Mouse (Mus musculus) limb, embryonic 15.5 days (tissue): ENCODE results near the gene Pde1a. TPM values are rescaled to one million over a fixed set of nuclear protein-coding genes. Genes with fewer than 3 reads are reported as not detected.

Experiments
- ATAC-seq: fragments of 200-750 bp; cut with Nextera tagmentation; 2 replicates; pipeline ENCODE4 v1.8.0; 2017; ENCODE audit warnings: low read depth, moderate TSS enrichment; ENCODE audit not compliant: insufficient number of reproducible peaks, low FRiP score, low TSS enrichment
- H3K27ac ChIP-seq: fragments of 300-500 bp; sonication (generic); 2 replicates; pipeline ENCODE4 v1.5.1; 2015; ENCODE audit warnings: moderate library complexity, mild to moderate bottlenecking, inconsistent platforms
- H3K27me3 ChIP-seq: fragments of 300-500 bp; sonication (generic); 2 replicates; pipeline ENCODE4 v1.6.1; 2015; ENCODE audit warnings: inconsistent platforms
- H3K36me3 ChIP-seq: fragments of 300-500 bp; sonication (generic); 2 replicates; pipeline ENCODE4 v1.6.1; 2015; ENCODE audit warnings: inconsistent platforms
- H3K4me1 ChIP-seq: fragments of 300-500 bp; sonication (generic); 2 replicates; pipeline ENCODE4 v1.6.1; 2015; ENCODE audit warnings: inconsistent platforms
- H3K4me2 ChIP-seq: fragments of 300-500 bp; sonication (generic); 2 replicates; pipeline ENCODE4 v1.6.1; 2015; ENCODE audit warnings: mild to moderate bottlenecking, inconsistent platforms
- H3K4me3 ChIP-seq: fragments of 300-500 bp; sonication (generic); 2 replicates; pipeline ENCODE4 v1.5.1; 2015; ENCODE audit warnings: mild to moderate bottlenecking, inconsistent platforms
- H3K9ac ChIP-seq: fragments of 300-500 bp; sonication (generic); 2 replicates; pipeline ENCODE4 v1.6.1; 2015; ENCODE audit warnings: inconsistent platforms
- H3K9me3 ChIP-seq: fragments of 300-500 bp; sonication (generic); 2 replicates; pipeline ENCODE4 v1.6.1; 2016; ENCODE audit warnings: inconsistent platforms
- WGBS: fragments of 180-500 bp; shearing (Covaris S2); methylation state at CpG from one replicate; pipeline ENCODE4 v1.1.7; 2015; 5-methylcytosine and 5-hydroxymethylcytosine counted together
- polyA plus RNA-seq: library from polyadenylated mRNA; unstranded; fragments of >200 nt; fragmentation: Nextera tagmentation; extraction: Ambion mirVana; gene quantifications from 2 replicates; pipeline ENCODE4 v1.2.1, GENCODE M21; 2015

Pde1a gene
- polyA plus RNA-seq, 1 experiment from 2014 or later, result 4.9 TPM

DNA sequence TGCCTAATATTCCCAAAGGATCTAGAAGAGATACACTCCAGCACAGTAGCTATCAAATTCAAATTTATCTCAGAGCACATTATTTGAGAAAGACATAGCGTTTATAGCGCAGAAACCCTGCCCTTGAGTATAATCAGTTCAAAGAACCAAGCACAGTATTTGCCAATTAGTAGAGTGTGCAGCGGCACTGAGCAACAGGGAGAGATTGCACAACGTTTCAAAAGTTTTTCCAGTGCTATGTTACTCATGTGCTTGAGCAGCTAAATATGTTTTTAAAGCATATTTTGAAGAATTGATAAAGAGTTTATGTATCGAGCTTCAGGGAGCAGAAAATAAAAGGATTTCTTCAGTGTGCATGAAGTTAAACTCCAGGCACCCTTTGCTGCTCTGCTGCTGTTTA, 91.3 kb downstream of the Pde1a start:
- H3K27ac ChIP-seq, result no peak overlapping the region
- no peaks in the 10 kb centered on the region for H3K27me3 ChIP-seq
- no peak for ATAC-seq
- H3K4me1 ChIP-seq, result peaks cover 5% of the 10 kb centered on the region; the same call in 1 of the 2 replicates
- H3K9ac ChIP-seq, result no peak overlapping the region
- no peaks in the 10 kb centered on the region for H3K36me3 ChIP-seq
- H3K4me3 ChIP-seq, result peak overlapping the region; percentile 15; the same call in 1 of the 2 replicates
- H3K4me2 ChIP-seq, result peak overlapping the region; percentile 28
- no peaks in the 10 kb centered on the region for H3K9me3 ChIP-seq
- WGBS, result 42% methylated on average over 5 of the region's 5 CpGs

DNA sequence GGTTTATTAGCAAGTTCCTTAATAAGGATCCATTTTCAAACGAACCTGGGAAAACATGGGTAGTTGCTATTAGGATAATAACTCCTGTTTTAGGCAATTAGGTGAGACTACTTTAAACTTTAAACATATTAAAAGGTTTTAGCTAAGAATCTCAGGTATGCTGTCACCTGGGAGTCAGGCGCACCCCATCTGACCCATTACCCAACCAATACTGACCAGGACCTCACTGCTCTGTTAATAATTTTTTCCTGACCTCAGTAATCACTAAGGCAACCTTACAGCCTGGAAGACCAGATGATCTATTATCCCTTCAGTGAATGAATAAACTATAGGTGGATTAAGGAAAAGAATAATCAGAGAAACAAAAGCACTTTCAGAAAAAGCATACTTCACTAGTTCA, 100.2 kb downstream of the Pde1a start:
- 60% methylated on average over 2 of the region's 2 CpGs for WGBS
- H3K27me3 ChIP-seq, result no peaks in the 10 kb centered on the region
- H3K4me3 ChIP-seq, result no peak overlapping the region
- ATAC-seq, result no peak
- H3K4me1 ChIP-seq, result no peaks in the 10 kb centered on the region
- no peak overlapping the region for H3K4me2 ChIP-seq
- H3K36me3 ChIP-seq, result no peaks in the 10 kb centered on the region
- no peak overlapping the region for H3K27ac ChIP-seq
- no peak overlapping the region for H3K9ac ChIP-seq
- H3K9me3 ChIP-seq, result no peaks in the 10 kb centered on the region

DNA sequence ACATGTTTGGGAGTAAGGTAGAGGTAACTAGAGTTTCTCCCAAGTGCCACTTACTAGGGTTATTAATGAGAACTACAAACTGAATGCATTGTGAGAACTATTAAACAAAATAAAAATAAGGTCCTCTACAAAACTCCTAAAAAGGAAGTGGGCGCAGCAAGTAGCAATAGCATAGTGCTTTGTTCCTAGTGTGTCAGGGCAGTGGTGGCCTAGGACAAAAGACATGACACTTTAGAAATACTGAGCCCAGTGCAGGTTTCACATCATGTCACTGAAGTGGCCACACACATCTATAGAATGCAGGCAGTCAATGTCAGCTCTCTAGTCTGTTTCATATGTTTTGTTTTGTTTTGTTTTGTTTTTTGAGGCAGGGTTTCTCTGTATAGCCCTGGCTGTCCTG, 103.2 kb downstream of the Pde1a start:
- no peak overlapping the region for H3K27ac ChIP-seq
- 100% methylated on average over 1 of the region's 1 CpGs for WGBS
- H3K9me3 ChIP-seq, result no peaks in the 10 kb centered on the region
- no peak overlapping the region for H3K4me3 ChIP-seq
- H3K4me2 ChIP-seq, result no peak overlapping the region
- ATAC-seq, result no peak
- no peaks in the 10 kb centered on the region for H3K4me1 ChIP-seq
- no peaks in the 10 kb centered on the region for H3K36me3 ChIP-seq
- no peaks in the 10 kb centered on the region for H3K27me3 ChIP-seq
- H3K9ac ChIP-seq, result no peak overlapping the region

DNA sequence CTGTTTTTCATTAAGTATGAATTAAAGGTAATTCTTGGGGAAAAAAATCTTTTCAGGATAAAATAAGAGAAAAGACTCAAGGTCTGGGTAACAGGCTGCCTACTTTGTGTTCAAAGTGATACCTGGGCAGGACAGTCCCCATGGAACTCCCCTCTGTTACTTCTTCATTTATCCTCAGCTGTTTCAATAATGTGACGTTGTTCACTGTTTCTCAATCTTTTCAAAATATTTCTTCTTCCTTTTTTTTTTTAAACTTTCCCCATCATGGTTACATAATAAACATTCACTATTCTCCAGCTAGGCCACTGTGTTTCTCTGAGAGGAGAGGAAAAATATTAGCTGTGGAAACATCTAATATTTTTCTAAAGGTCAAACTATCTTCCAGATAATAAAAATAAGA, 103.7 kb downstream of the Pde1a start:
- Histone ChIP-seq H3K27ac (no peak overlapping the region), H3K4me1 (no peaks in the 10 kb centered on the region), H3K4me3 (no peak overlapping the region), H3K27me3 (no peaks in the 10 kb centered on the region), H3K4me2 (no peak overlapping the region), H3K9ac (no peak overlapping the region), H3K36me3 (no peaks in the 10 kb centered on the region), H3K9me3 (no peaks in the 10 kb centered on the region)
- 87% methylated on average over 1 of the region's 1 CpGs for WGBS
- no peak for ATAC-seq

DNA sequence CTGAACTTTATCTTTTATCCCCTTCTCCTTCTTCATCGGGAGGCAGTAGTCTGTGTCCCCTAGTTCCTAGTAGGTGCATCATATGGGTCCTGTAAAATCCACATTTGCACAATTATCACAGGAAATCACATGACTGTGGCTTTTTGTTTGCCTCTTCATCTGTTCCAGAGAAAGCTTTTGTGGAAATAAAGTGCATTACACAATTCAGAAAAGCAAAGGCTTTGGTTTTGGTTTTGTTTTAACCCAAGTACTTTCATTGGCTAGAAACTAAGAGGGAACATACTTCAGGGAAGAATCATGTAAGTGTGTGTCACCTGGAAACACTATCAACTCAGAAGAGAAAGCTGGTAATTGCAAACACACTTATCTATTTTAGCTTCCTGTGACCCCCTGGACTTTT, 104.2 kb downstream of the Pde1a start:
- ATAC-seq, result no peak
- Histone ChIP-seq H3K4me1 (no peaks in the 10 kb centered on the region), H3K4me2 (no peak overlapping the region), H3K27me3 (no peaks in the 10 kb centered on the region), H3K9me3 (no peaks in the 10 kb centered on the region), H3K36me3 (no peaks in the 10 kb centered on the region), H3K9ac (no peak overlapping the region), H3K27ac (no peak overlapping the region), H3K4me3 (no peak overlapping the region)
- WGBS, result 79% methylated on average over 1 of the region's 1 CpGs

DNA sequence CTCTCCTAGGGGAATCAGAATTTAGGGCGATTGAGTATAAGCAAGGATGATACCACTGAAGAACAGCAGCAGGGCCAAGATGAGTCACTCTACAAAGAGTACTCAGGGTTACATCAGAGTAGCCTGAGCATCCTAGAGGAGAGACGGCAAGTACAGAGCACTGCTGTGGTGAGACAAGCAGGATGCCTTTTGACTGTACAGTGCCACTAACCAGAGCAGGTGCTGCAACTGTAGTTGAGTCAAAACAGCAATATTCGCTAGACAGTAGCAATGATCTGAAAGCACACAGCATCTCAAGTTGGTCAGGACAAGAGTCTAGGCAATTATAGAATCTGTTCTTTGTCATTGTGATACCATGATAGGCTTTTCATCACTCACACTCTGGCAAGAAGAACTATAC, 115.1 kb downstream of the Pde1a start:
- Histone ChIP-seq H3K9me3 (no peaks in the 10 kb centered on the region), H3K4me1 (no peaks in the 10 kb centered on the region), H3K36me3 (no peaks in the 10 kb centered on the region), H3K4me3 (no peak overlapping the region), H3K4me2 (no peak overlapping the region), H3K9ac (no peak overlapping the region), H3K27me3 (no peaks in the 10 kb centered on the region), H3K27ac (no peak overlapping the region)
- WGBS, result 86% methylated on average over 3 of the region's 3 CpGs
- no peak for ATAC-seq

DNA sequence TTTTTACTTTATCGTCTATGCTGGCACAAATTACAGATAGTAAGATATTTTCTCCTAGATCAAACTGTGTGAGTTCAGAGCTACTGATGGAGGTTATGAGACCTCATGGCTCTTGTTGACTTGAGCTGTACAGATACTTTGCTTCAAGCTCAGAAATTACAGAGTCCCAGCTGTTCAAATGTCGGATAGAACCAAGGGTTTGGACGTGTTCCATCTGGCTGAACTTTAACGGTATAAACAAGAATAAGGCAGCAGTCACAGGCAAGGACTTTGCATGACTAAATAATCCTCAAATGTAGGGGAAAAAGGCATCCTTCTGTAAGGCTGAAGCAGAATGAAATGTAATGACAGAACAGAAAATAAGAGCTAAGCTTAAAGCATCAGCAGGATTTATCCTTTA, 116.2 kb downstream of the Pde1a start:
- H3K4me3 ChIP-seq, result no peak overlapping the region
- H3K4me2 ChIP-seq, result no peak overlapping the region
- H3K9ac ChIP-seq, result no peak overlapping the region
- H3K36me3 ChIP-seq, result no peaks in the 10 kb centered on the region
- H3K27ac ChIP-seq, result no peak overlapping the region
- 36% methylated on average over 4 of the region's 4 CpGs for WGBS
- H3K9me3 ChIP-seq, result no peaks in the 10 kb centered on the region
- no peaks in the 10 kb centered on the region for H3K4me1 ChIP-seq
- ATAC-seq, result no peak
- no peaks in the 10 kb centered on the region for H3K27me3 ChIP-seq

DNA sequence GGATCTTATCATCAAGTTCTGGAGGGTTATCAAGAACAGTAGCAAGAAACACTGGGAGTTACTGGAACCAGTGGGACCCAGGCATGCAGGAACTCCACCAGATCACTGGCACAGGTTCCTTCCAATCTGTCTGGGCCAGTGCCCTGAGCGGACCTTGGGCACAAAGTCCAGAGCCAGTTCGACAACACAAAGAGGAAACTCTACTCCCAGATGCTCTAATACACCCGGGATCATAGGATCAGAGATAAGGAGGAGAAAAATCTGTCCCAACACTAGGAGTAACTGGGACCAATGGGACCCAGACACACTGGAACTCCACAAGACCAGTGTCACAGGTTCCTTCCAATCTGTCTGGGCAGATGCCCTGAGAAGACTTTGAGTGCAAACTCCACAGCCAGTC, 130.1 kb downstream of the Pde1a start:
- no peak for ATAC-seq
- H3K27me3 ChIP-seq, result no peaks in the 10 kb centered on the region
- no peak overlapping the region for H3K4me2 ChIP-seq
- H3K36me3 ChIP-seq, result no peaks in the 10 kb centered on the region
- H3K27ac ChIP-seq, result no peak overlapping the region
- no peaks in the 10 kb centered on the region for H3K4me1 ChIP-seq
- 87% methylated on average over 3 of the region's 3 CpGs for WGBS
- H3K9ac ChIP-seq, result no peak overlapping the region
- no peak overlapping the region for H3K4me3 ChIP-seq
- H3K9me3 ChIP-seq, result no peaks in the 10 kb centered on the region

DNA sequence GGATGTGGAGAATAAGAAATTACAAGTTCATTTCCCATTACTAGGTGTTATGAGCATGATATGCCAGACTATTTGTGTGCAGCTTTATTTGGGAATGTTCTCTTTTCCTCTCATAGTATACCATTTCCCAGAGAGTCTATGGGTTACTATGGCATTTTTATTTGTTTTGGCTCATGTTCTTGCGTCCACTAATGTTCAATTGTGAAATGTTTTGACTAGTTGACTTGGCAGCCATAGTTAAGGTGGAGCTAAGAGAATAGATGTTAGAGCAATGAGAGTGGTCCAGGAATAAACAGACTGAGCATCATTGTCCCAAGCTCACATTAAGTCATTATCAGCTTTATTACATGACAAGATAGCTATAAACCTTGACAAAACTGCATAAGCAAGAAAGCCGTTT, 130.8 kb downstream of the Pde1a start:
- Histone ChIP-seq H3K4me1 (no peaks in the 10 kb centered on the region), H3K9me3 (no peaks in the 10 kb centered on the region), H3K4me2 (no peak overlapping the region), H3K9ac (no peak overlapping the region), H3K27me3 (no peaks in the 10 kb centered on the region), H3K27ac (no peak overlapping the region), H3K36me3 (no peaks in the 10 kb centered on the region), H3K4me3 (no peak overlapping the region)
- no peak for ATAC-seq
- WGBS, result 74% methylated on average over 2 of the region's 2 CpGs

DNA sequence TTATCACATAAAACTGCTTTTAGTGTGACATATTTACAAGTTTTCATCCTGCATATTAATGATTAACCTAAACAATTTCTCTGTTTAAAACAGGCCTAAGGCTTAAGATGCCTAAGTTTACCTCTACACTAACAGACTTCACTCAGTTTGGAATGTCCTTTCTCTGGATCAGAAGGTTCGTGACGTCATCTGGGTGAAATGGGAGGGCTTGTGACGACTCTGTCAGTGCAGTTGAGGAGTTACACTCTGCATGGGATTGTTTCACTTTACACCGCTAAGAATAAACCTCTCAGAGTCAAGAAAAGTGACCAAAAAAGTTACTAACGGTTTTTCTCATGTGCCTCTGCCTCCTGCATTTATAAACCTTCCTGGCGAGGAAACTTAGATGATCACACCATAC, 137.6 kb downstream of the Pde1a start:
- no peaks in the 10 kb centered on the region for H3K36me3 ChIP-seq
- H3K4me2 ChIP-seq, result no peak overlapping the region
- no peak overlapping the region for H3K27ac ChIP-seq
- WGBS, result 61% methylated on average over 6 of the region's 6 CpGs
- no peak overlapping the region for H3K4me3 ChIP-seq
- H3K9ac ChIP-seq, result no peak overlapping the region
- no peaks in the 10 kb centered on the region for H3K27me3 ChIP-seq
- H3K9me3 ChIP-seq, result no peaks in the 10 kb centered on the region
- no peak for ATAC-seq
- H3K4me1 ChIP-seq, result no peaks in the 10 kb centered on the region

DNA sequence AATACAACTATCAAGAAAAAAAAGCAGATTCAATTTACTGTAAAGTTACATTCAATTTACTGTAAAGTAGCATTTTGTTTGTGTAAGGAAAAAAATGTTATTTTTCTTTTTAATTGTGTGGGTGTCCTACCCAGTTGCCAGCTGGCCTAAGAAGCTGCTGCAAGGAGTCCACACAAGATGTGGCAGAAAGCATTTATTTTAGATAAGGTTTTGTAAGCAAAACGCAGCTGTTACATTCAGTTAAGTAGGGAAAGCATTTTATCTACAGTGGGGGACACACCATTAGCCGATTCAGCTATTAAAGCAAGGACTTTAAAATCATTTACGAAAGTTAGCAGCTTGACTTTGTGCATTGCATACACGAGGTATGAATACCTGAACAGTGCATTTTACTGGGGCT, 145.5 kb downstream of the Pde1a start:
- WGBS, result 59% methylated on average over 4 of the region's 4 CpGs

DNA sequence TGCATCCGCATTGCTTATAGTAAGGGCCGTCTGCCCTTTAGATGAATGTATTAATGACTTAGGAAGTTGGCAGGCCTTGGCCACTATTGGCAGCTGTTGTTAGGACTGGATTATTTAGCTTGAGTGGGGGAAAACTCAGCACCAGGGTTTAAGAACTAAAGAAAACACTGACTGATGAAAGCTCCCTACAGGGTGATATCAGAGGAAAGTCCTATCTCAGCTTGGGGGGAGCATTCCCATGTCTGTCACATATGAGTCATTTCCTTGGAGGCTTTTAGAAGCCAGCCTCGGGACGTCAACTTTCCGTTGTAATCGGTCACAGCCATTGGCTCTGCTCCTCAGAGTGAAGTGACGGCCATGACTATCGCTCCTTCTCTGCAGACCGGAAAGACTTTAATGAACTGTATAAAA, 146.0 kb downstream of the Pde1a start:
- ATAC-seq, result no peak
- H3K9me3 ChIP-seq, result no peaks in the 10 kb centered on the region
- no peak overlapping the region for H3K9ac ChIP-seq
- 39% methylated on average over 9 of the region's 9 CpGs for WGBS
- no peak overlapping the region for H3K4me2 ChIP-seq
- H3K4me3 ChIP-seq, result no peak overlapping the region
- no peak overlapping the region for H3K27ac ChIP-seq
- H3K27me3 ChIP-seq, result no peaks in the 10 kb centered on the region
- H3K4me1 ChIP-seq, result no peaks in the 10 kb centered on the region
- no peaks in the 10 kb centered on the region for H3K36me3 ChIP-seq

More for the DNA sequence above, 145.5 kb downstream of the Pde1a start:
- Histone ChIP-seq H3K4me2 (no peak overlapping the region), H3K27me3 (no peaks in the 10 kb centered on the region), H3K36me3 (no peaks in the 10 kb centered on the region), H3K9ac (no peak overlapping the region), H3K4me1 (no peaks in the 10 kb centered on the region), H3K4me3 (no peak overlapping the region), H3K9me3 (no peaks in the 10 kb centered on the region), H3K27ac (no peak overlapping the region)
- no peak for ATAC-seq

DNA sequence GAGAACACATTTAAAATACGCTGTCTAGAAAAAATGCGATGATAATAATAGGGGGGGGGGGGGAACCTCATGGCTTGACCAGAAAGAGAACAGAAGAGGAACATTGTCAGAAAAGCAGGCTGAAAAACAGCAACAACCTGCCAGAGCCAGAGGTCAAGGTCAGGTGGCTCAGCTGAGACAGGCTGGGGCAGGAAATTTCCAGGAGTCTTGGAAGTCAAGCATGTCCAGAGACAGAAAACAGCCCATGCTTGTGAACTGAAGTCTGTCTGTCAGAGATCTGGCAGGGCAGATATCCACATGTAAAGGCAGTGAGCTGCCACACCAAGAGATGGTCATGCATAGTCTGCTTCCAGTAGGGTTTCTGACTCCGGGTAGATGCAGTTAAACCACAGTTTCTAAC, 147.5 kb downstream of the Pde1a start:
- H3K9me3 ChIP-seq, result no peaks in the 10 kb centered on the region
- 98% methylated on average over 3 of the region's 3 CpGs for WGBS
- H3K4me2 ChIP-seq, result no peak overlapping the region
- H3K9ac ChIP-seq, result no peak overlapping the region
- ATAC-seq, result no peak
- no peaks in the 10 kb centered on the region for H3K36me3 ChIP-seq
- H3K27ac ChIP-seq, result no peak overlapping the region
- no peaks in the 10 kb centered on the region for H3K4me1 ChIP-seq
- no peak overlapping the region for H3K4me3 ChIP-seq
- no peaks in the 10 kb centered on the region for H3K27me3 ChIP-seq
